Mouse (Mus musculus) forelimb bud, embryonic 11.5 days (tissue): ENCODE measurements around the gene Asb8.
A peak's percentile ranks its signal among the peaks of the same experiment; 100 is the strongest.

Experiments
- DNase-seq: peaks from one replicate; pipeline ENCODE4 v3.0.0-alpha.2; 2012; ENCODE audit warnings: low read depth, low spot score

The Asb8 gene

DNA sequence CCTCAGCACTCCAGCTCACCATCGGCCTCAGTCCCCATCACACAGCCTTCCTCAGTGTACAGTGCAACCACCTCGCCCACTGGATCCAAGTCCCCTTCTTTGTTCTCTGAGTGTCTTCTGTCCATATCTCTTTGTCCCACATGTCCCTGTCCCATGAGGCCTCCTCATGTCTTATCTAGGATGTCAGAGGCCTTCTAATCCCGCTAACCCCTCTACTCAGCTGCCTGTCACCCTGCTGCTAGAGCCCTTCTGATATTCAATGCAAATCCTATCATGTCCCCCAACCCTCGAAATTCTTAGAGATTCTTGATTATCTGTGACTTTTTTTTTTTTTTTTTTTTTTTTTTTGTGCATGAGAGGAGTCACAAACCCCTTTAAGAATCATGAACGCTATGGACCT is 49.1 kb downstream of the Asb8 start:
- no peak for DNase-seq

DNA sequence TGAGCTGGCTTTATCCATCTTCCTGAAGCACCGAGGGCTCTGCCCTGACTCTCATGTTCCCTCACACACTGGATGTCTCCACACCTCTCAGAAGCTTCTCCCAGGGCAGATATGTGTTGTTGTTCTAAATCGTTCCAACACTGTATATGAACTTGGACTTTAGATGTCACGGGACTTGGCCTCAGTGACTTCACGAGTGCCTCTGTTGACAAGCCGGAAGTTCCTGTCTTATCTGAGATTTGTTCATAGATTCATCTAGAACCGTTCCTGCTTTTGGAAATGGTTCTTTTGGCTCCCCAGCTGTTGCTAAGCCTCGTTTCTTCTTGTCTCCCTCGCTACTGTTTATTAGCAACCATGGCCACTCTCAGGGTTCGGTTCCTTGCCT is 49.7 kb downstream of the Asb8 start:
- DNase-seq, result no peak

DNA sequence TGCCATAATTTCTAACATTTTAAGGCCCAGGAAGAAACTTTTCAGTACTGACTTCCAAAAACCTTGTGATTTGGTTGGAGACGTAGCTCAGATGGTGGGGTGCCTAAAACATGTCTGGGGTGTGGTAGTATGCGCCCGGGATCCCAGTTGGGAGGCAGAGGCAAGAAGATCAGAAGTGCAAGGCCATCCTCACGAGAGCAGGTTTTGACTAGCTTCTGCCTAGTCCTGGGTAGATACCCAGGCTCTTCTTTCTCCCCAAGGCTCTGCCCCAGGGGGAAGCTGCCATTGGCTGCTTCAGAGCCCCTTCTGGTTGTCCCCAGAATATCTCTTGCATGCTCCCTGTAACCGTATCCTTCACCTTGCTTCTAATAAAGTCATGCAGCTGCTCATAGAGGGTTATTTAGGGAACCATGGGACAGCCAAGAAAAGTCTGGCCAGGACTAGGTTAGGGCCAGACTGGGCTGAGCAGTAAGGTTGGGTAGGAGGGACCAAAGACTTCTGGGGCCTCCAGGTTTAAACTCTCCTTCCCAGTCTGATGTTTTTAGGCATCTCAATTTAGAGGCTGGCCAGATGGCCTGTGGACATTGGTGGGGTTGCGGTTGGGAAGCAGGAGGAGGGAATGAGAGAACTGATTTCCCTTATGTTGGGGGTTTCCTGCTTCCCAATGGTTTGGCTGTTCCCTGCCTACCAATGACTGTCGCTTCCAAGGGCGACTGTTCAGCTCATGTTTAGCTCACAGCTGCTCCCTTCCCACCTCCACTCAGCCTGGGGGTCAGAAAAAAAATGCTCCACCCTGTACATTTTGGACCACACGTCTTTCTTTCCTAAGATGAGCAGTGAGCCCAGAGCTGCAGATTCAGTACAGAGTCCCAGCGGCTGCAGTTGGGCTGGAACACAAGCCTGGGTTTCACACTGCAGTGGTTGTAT is 50.3 kb downstream of the Asb8 start:
- no peak for DNase-seq

GRCm38 (mm10) chr15:98114098-98114851 is 51.1 kb downstream of the Asb8 start:
- no peak for DNase-seq

GRCm38 (mm10) chr15:98111791-98112190 is 53.6 kb downstream of the Asb8 start:
- no peak for DNase-seq

- DNase-seq, result peak; percentile 88
Measured at GRCm38 (mm10) chr15:98108297-98109152, 56.9 kb downstream of the Asb8 start.

DNA sequence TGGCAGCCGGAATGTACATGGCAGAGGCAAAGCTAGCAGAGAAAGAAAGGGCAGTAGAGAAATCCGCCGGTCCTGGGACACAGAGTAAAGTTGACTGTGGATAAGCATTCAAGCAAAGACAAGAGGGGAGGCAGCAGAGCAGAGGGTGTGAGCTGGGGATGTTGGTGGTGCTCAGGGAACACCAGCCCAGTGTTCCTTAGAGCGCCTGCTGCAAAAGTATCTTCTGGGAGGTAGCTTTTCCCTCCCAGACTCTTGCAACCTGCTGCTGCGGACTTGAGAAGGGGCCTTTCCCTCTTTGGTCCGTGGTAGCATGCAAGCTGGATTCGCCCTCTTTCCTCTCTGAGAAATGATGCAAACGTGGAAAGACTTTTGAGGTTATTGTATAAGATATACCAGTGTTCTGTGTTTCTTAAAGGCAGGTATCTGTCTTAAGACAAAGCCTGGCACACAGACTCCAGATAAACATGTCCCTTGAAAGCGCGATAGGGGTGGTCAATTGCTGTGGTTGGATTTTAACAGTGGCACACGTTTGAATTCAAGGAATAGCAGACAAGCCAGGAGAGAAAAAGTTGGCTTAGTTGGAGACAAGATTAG is 57.6 kb downstream of the Asb8 start:
- no peak for DNase-seq

GRCm38 (mm10) chr15:98107230-98107629 is 58.2 kb downstream of the Asb8 start:
- DNase-seq, result no peak

- no peak for DNase-seq
Measured at GRCm38 (mm10) chr15:98106506-98106905, 58.9 kb downstream of the Asb8 start.

DNA sequence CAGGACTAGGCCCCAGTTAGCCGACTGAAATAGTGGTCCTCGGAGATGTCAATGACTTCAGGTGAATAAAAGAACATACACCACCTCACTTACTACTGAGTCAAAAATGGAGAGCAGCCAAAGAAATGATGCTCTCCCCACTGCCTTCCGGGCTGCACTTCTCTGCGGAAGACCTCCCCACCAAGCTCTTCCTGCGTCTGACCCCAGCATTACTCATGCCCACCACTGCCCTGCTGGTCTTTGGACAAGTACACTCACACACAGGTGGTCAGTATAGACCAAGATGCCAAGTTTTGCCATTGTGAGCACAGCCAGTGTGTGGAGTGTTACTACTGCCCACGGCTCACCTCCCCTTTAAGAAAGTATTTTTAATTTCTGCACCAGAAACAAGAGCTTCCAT is 63.0 kb downstream of the Asb8 start:
- DNase-seq, result no peak

GRCm38 (mm10) chr15:98098519-98098918 is 66.9 kb downstream of the Asb8 start:
- DNase-seq, result no peak

- DNase-seq, result no peak
Measured at GRCm38 (mm10) chr15:98096957-98097356, 68.5 kb downstream of the Asb8 start.

DNA sequence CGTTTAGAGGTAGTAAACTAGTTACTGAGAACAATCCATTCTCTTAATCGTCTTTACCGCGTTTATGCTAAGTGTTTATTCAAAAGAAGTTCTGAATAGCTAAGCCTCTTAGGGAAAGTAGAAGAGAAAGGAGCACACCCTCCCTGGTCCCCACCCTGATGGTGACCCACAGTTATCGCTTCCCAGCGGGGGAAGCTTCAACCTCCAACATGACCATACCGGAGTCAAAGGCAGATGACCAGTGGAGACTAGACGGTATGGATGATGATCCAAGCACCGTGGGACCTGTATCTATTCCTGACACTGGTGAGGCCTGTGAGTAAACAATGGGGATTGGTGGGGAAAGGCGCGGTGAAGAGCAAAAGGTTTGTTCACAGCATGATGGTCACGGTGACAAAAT is 70.5 kb downstream of the Asb8 start:
- no peak for DNase-seq

DNA sequence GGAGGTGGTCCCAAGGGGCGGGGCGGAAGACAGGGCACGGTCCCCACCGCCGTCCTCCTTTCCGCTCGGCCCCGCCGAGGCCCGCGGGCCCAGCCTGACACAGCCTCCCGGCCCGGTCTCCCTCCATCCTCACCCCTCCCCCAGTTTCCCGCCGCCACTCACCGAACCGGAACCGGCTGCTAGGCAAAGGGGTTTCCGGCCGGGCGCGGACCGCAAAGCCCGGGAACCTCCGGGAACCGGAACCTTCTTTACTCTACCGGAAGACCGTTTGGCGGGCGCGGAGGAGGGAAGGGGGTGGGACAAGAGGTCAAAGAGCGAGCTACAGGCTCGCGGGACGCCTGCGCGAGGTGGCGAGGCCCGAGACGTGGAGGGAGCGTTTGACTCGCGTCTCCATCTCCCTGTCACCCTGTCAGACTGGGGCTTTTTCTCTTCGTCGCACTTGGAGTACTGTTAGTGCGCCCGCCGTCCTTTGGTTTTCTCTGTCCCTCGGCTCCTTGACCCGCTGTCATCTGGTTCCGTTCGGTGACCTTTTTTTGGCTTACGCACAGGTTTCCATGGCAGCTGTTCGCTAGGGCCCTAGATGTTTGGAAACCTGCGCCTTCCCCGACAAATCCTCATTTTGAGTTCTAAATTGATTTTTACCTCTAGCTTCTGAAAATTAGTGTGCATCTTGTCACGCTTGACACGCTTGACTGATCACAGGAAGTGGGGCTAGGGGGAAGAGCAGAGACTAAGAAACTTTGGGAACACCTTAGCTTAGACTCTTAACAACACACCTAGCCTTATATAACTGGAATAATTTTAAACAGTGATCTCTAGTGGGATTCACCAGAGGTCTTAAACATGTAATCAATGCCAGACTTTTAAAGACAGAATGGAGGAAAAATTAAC is 72.1 kb downstream of the Asb8 start, which contains the start of gene Senp1:
Senp1 (minus strand) TSS at position 624 of the 891 bp plus-strand sequence.
- peak; percentile 84 for DNase-seq

DNA sequence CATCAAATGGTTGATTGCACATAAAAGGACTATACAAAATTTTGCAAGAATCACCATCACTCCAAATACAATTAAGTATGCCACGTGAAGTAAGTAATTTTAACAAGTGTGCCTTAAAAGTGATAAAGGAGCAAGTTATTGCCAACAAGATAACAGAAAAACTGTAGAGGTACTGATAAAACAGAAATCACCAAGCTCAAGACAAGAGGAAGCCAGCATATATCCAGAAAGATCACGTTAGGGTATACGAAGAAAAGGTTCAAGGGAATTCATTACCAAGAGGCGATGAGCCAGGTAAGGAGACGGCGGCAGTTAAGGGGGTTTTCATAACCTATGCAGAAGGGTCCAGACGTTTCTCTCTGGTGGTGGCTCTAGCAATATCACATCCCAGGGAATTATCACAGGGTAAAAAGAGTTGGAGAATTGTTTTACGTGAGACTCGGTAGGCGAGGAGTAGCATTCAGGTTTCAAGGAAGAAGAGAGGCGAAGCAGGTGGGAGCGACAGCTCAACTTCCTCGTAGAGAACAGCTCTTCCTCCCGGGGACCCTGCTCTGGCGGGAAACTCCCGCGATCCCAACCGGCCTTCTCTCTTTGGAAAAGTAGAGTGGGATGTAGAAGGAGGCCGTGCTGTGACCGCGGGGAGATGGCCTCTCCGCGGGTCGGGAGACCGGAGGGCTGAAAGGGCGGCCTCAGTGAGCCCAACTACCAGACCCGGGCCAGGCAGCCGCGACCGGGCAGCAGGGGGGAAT is 72.9 kb downstream of the Asb8 start, which contains the start of gene Pfkm:
Pfkm (plus strand) TSS at position 218 of the 749 bp plus-strand sequence.
- peak; percentile 12 for DNase-seq

GRCm38 (mm10) chr15:98091841-98092240 is 73.6 kb downstream of the Asb8 start:
- no peak for DNase-seq

GRCm38 (mm10) chr15:98089421-98090183 is 75.8 kb downstream of the Asb8 start:
- peak; percentile 24 for DNase-seq

DNA sequence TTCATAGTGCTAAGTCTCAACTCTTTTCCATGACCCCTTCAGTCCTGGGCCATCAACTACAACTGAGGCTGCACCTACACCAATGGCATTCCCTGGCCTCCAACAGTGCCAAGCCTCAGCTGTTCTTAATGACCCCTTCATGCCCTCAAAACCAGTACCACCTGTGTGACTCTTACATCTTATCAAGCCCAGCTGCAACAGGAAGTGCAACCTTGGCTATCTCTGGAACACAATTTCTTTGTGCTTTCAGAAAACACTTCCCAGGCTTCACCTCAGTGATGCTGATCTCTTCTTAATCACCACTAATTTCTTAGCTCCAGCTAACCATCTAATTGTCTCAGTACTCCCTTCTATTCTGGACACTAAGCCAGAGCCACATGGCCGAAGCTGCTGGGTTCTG is 76.5 kb downstream of the Asb8 start:
- DNase-seq, result no peak
